Mouse (Mus musculus): ENCODE measurements around the gene Tsga8. TPM values are rescaled to one million over a fixed set of nuclear protein-coding genes. Genes with fewer than 3 reads are reported as not detected.

Tsga8 gene
- not detected in 2 replicates for polyA plus RNA-seq (2015; fragmentation: Nextera tagmentation; extraction: Ambion mirVana)

GRCm38 (mm10) chrX:83487598-83487997, at the start of gene Tsga8:
Gene Tsga8, minus strand, starts transcription at chrX:83487924.

Data from spleen, postnatal 0 days (tissue).